Mouse (Mus musculus) limb, embryonic 14.5 days (tissue): ENCODE results near the gene Ttll1. TPM values are rescaled to one million over a fixed set of nuclear protein-coding genes. Genes with fewer than 3 reads are reported as not detected.

Experiments used
- ATAC-seq: fragments of 200-750 bp; cut with Nextera tagmentation; 2 replicates; pipeline ENCODE4 v1.8.0; 2017; ENCODE audit warnings: low read depth, moderate number of reproducible peaks, moderate TSS enrichment; ENCODE audit not compliant: low FRiP score
- DNase-seq: peaks from one replicate; pipeline ENCODE4 v3.0.0-alpha.2; 2015; ENCODE audit warnings: low spot score
- H3K27ac ChIP-seq: fragments of 300-500 bp; sonication (generic); replicated peaks from 2 replicates; pipeline ENCODE4 v1.5.1; 2014; ENCODE audit warnings: low read depth, mild to moderate bottlenecking, low read length, moderate library complexity, mixed read lengths
- H3K27me3 ChIP-seq: fragments of 300-500 bp; sonication (generic); 2 replicates; pipeline ENCODE4 v1.6.1; 2014; ENCODE audit warnings: low read length, mixed read lengths; ENCODE audit not compliant: control insufficient read depth, insufficient read depth
- H3K36me3 ChIP-seq: fragments of 300-500 bp; sonication (generic); 2 replicates; pipeline ENCODE4 v1.6.1; 2014; ENCODE audit warnings: mild to moderate bottlenecking, low read length, moderate library complexity, mixed read lengths; ENCODE audit not compliant: control insufficient read depth, insufficient read depth
- H3K4me1 ChIP-seq: fragments of 300-500 bp; sonication (generic); 2 replicates; pipeline ENCODE4 v1.6.1; 2014; ENCODE audit warnings: antibody characterized with exemption, low read length, mixed read lengths; ENCODE audit not compliant: control insufficient read depth, insufficient read depth
- H3K4me2 ChIP-seq: fragments of 300-500 bp; sonication (generic); replicated peaks from 2 replicates; pipeline ENCODE4 v1.6.1; 2014; ENCODE audit warnings: low read depth, mild to moderate bottlenecking, low read length, moderate library complexity; ENCODE audit not compliant: severe bottlenecking
- H3K4me3 ChIP-seq: fragments of 300-500 bp; sonication (generic); replicated peaks from 2 replicates; pipeline ENCODE4 v1.5.1; 2014; ENCODE audit warnings: low read length
- H3K9ac ChIP-seq: fragments of 300-500 bp; sonication (generic); 2 replicates; pipeline ENCODE4 v1.6.1; 2014; ENCODE audit warnings: mild to moderate bottlenecking, low read depth, low read length, moderate library complexity; ENCODE audit not compliant: severe bottlenecking
- H3K9me3 ChIP-seq: fragments of 300-500 bp; sonication (generic); 2 replicates; pipeline ENCODE4 v1.6.1; 2016; ENCODE audit warnings: low read length; ENCODE audit not compliant: control insufficient read depth
- POLR2A ChIP-seq: fragments of 200-500 bp; IDR thresholded peaks from 2 replicates; pipeline ENCODE4 v1.8.0; 2012; ENCODE audit warnings: inconsistent platforms, mild to moderate bottlenecking, moderate library complexity, borderline replicate concordance; ENCODE audit not compliant: insufficient read depth, insufficient read length; ENCODE audit errors: extremely low read depth
- WGBS: fragments of 180-500 bp; shearing (Covaris S2); extraction: QIAGEN DNeasy Blood & Tissue Kit; methylation state at CpG from one replicate; pipeline ENCODE4 v1.1.7; 2014; 5-methylcytosine and 5-hydroxymethylcytosine counted together
- polyA plus RNA-seq, 2 experiments: library from polyadenylated mRNA; depleted of rRNA in 1 of 2; stranded (reverse) in 1 of 2; unstranded in 1 of 2; fragments of >200 nt; fragmentation: Nextera tagmentation in 1 of 2; extraction: Ambion mirVana in 1 of 2; gene quantifications; 2 replicates each; pipeline versions ENCODE4 v1.2.1 to v1.2.3; 2012 to 2014

Gene Ttll1
- polyA plus RNA-seq, 2 experiments: 9.0 to 13.0 TPM

DNA sequence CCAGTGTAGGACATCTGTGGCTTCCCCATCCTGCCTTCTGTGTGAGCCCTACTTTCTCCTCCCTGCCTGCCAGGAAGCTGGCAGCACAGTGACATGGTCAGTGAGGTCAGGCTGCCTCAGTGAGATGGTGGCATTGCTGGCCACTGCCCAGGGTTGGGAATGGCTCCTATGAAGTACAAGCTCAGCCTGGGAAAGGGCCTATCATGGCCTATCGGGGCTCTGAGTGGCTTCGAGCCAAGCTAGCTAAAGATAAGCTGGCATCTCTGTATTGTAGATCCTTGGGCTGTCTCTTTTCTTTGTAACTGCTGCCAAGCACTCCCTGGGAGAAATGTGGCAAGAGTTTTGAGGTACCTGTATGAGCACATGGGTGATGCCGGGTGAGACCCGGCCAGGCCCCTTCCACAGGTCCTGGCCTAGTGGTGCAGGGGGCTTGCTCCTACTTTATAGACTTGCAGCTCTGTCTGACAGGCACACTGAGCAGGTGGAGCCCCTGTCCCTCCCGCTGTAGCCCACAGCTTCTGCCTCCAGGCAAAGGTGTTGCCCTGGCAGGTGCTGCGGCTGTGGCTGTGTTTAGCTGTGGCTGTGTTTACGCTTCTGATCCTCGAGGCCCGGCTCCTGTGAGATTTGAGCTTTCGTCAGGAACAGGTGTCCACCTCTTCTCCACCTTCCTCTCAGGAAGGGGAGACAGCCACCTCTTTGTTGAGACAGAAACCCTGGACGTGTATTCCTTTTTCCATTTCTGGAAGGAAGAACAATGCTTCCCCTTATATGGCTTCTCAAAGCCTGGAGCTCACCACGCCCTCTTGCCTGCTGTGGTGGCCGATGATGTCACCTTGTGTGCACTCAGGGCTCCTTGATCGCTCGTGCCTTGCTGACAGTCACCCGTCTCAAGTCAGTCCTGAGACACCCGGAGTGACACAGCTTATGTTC is 24.5 kb upstream of the Ttll1 start:
- no peak overlapping the region for H3K4me3 ChIP-seq
- 72% methylated on average over 17 of the region's 17 CpGs for WGBS
- no peak for TF ChIP-seq POLR2A
- no peaks in the 10 kb centered on the region for H3K9me3 ChIP-seq
- no peak overlapping the region for H3K27ac ChIP-seq
- no peak for ATAC-seq
- H3K27me3 ChIP-seq: no peaks in the 10 kb centered on the region
- H3K9ac ChIP-seq: no peak overlapping the region
- DNase-seq: no peak
- H3K4me2 ChIP-seq: no peak overlapping the region
- no peaks in the 10 kb centered on the region for H3K36me3 ChIP-seq
- H3K4me1 ChIP-seq: no peaks in the 10 kb centered on the region

DNA sequence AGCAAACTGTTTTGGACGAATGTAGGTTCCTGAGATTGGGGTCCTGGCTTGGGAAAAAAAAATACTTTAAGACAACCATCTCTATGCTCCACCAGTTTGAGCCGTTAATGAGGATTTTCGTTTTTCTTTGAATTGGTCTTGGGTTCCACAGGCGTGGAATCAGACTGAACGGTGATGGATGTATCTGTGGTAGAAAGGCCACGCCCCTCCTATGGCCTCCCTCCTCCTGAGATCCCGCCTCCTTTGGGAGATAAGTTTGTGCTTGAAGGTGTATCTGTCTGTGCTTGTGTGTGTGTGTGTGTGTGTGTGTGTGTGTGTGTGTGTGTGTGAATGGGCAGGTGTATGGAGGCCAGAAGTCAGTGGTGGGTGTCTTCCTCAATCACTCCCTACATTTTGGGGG is 21.9 kb upstream of the Ttll1 start:
- no peak for ATAC-seq
- Histone ChIP-seq H3K4me3 (no peak overlapping the region), H3K36me3 (no peaks in the 10 kb centered on the region), H3K4me1 (no peaks in the 10 kb centered on the region), H3K27me3 (peaks cover 5% of the 10 kb centered on the region), H3K9me3 (no peaks in the 10 kb centered on the region), H3K27ac (no peak overlapping the region), H3K9ac (no peak overlapping the region), H3K4me2 (no peak overlapping the region)
- no peak for TF ChIP-seq POLR2A
- WGBS: 78% methylated on average over 7 of the region's 7 CpGs
- no peak for DNase-seq

DNA sequence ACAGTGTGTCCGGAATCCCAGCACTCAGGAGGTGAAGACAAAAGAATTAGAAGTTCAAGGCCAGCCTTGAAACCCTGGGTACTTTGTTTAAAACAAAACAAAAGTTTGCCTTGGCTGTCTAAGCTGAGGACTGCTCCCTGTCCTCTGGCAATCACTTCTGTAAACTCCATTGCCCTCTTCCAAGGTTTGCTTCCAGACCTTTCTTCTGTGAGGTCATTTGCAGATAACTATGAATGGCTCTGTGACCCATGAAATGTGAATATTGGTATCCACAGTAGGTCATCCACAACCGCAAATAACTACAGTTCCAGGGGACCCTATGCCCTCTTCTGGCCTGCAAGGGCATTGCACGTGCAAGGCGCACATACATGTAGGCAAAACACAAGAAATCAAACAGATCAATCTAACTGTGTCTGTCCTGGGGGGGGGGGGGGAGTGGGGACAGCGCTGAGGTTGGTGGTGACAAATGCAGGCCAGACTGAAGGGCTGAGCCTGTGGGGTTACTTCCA is 21.3 kb upstream of the Ttll1 start:
- H3K27me3 ChIP-seq: peaks cover 11% of the 10 kb centered on the region
- TF ChIP-seq POLR2A: no peak
- DNase-seq (no peak), ATAC-seq (no peak)
- H3K36me3 ChIP-seq: no peaks in the 10 kb centered on the region
- H3K9ac ChIP-seq: no peak overlapping the region
- WGBS: 91% methylated on average over 5 of the region's 5 CpGs
- H3K9me3 ChIP-seq: no peaks in the 10 kb centered on the region
- H3K4me2 ChIP-seq: no peak overlapping the region
- H3K4me1 ChIP-seq: no peaks in the 10 kb centered on the region
- H3K27ac ChIP-seq: no peak overlapping the region
- H3K4me3 ChIP-seq: no peak overlapping the region

DNA sequence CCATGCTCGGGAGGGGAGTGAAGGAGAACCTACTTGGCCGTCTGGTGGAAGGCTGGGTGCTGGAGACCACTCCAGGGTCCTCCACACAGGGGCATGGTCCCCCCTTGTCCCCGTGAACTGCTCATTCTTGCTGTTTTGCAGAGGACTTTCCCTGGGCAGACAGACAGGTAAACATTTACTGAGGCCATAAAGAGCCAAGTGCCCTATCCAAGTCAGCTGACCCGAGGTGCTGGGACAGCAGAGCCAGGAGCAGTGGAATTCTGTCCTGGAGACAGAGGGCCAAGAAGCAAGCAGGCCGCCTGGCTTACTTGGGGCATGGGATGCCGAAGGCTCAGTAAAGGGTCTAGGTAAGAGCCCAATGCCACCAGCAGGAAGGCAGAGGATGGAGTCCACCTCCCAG is 20.0 kb upstream of the Ttll1 start:
- WGBS: 55% methylated on average over 6 of the region's 6 CpGs
- no peak overlapping the region for H3K27ac ChIP-seq

DNA sequence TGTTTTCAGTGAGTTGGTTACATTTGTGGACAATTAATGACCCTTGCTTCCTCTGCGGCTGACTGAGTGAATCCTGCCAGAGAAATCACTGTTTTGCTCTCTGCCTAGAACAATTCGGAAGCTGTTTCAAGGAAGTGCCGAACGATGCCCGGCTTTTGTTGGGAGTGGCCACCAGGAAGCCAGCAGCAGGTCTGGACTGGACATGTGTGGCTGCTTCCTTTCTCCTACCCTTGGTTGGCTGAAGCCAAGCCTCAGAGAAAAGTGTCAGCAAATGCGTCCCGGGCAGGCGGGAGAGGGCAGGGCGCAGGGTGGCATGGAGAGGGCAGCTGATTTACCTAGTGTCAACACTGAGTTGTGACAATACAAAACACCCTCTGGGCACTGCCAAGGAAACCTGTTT is 19.5 kb upstream of the Ttll1 start:
- Histone ChIP-seq H3K9ac (no peak overlapping the region), H3K9me3 (no peaks in the 10 kb centered on the region), H3K4me3 (no peak overlapping the region), H3K4me2 (no peak overlapping the region), H3K27ac (no peak overlapping the region), H3K4me1 (peaks cover 4% of the 10 kb centered on the region), H3K36me3 (no peaks in the 10 kb centered on the region), H3K27me3 (peaks cover 25% of the 10 kb centered on the region)
- TF ChIP-seq POLR2A: no peak
- 74% methylated on average over 9 of the region's 9 CpGs for WGBS
- DNase-seq: no peak
- no peak for ATAC-seq

More for the DNA sequence above, 20.0 kb upstream of the Ttll1 start:
- no peaks in the 10 kb centered on the region for H3K36me3 ChIP-seq
- H3K9ac ChIP-seq: no peak overlapping the region
- no peak for ATAC-seq
- peaks cover 4% of the 10 kb centered on the region for H3K4me1 ChIP-seq
- no peak overlapping the region for H3K4me3 ChIP-seq
- no peak for TF ChIP-seq POLR2A
- no peaks in the 10 kb centered on the region for H3K9me3 ChIP-seq
- H3K4me2 ChIP-seq: no peak overlapping the region
- H3K27me3 ChIP-seq: peaks cover 25% of the 10 kb centered on the region
- no peak for DNase-seq
